Mouse (Mus musculus): Measurements from ENCODE around the gene Prox2. TPM values are rescaled to one million over a fixed set of nuclear protein-coding genes. Genes with fewer than 3 reads are reported as not detected.

Gene Prox2
- total RNA-seq, 2 experiments from 2014 or later, result 4.8 to 5.5 TPM

DNA sequence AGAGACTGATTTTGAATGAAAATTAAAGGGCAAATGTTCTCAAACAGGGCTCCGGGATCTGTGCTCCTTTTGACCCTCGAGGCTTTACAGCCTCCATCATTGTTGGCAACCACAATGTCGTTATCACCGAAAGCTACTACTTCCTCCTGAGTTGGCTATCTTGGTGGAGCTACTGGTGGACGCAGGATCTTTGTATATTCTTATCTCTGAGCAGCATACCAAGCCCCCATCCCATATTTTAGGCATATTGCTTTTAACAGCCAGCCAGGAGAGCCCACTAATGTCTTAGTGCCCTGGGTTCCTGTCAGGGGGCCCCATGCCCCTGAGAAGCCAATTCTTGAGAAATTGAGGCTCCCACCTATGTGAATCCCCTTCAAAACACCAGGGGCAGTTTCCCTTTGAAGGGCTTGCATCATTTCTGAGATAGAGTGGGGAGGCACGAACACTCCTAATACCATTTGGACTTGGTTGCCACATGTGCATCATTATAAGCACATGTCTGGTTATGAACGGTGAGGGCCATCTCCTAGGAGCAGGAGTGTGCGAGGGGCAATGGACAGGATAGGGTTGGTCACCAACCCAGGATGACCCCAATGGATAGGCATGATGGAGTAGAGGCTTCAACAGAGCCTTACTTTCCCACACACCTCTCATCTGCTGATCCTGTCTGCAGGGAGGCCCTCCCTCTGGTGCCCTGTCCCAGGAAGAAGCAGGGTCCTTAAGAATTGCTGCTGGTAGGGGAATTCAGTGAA, 23.7 kb upstream of the Prox2 start:
- DNase-seq (ENCODE audit: low spot score in 2 of 2), result no peak

DNA sequence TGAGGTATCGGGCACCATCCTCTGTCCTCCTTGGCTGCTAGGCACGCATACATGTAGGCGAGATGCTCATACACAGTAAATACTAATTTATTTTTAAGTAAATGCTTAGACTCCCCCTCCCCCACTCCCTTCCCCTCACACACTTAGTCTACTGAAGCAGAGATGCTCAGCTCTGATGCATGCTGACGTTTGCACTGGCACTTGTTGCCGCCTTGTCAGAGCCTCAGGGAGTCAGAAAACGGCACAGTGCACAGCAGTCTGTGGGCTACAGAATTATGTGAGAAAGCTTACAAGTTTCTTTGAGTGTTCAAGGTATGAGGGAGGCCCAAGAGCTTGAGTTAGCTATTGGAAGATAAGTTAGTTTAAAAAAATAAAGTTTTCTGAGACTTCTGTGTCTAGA, 20.8 kb upstream of the Prox2 start:
- DNase-seq (ENCODE audit: low spot score in 2 of 2), result no peak

DNA sequence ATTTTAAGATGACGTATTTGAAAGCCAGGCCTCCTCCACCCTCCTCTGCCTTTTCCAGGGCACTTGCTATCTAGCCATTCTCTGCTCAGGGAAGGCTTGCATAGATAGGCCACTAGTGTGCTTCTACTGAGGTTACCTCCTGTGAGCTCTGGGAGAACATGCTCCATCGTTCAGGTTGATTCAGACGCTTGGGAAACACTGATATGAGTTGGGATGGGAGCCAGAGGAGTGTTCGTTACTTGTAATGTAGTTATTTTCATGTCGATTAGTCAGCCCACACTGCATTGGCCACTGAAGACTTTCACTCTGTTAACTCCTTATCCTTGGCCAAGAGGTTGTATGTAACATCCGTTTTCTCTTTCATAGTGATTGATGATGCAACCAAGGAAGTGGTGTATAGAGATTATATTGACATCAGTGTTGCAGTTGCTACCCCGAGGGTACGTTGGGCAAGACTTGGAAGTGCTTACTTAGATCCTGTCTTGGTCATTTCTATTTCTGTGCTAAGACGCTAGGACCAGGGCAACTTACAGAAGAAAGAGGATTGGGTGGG, 18.9 kb upstream of the Prox2 start:
- DNase-seq (ENCODE audit: low spot score in 2 of 2), result no peak

DNA sequence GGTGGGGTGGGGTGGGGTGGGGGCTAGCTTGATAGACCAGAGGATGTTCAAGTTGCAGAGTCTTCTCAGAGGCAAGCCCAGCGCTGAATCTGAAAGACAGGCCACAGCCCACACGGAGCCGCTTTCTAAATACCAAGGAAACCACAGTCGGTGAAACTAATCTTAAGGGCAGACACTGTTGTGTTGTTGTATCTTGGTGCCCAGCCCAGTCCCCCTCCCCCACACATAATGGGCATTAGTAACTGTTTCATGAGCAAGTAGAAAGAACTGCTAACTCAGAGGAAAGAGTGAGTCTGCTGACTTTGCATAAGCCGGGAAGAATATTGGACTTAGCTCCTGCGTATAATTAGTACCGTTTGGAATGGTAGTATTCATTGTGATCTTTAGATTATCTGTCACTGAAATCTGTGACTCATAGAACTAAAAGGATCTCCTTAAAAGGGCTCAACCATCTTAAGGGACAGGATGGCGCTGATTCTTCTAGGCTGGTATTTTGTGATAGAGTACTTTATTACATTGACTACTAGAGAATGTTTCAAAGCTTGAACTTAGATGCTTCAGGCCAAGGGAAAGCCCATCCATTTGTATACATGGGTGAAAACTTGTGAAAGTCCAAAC, 16.5 kb upstream of the Prox2 start:
- no peak for DNase-seq (ENCODE audit: low spot score in 2 of 2)

DNA sequence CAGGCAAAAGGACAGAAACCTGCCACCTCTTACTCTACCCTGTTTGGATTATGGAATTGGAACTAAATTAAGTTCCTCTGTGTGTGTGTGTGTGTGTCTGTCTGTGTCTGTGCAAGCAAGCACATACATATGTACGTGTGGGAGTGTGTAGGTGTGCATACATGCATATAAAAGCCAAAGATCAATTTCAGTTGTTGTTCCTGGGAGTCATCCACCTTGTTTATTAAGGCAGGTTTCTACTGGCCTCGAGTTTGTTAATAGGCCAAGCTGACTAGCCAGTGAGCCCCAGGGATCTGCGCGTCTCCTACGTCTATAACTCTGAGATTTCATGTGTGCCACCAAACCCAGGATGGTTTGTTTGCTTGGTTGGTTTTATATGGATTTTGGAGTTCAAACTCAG, 14.2 kb upstream of the Prox2 start:
- DNase-seq (ENCODE audit: low spot score in 2 of 2), result no peak

DNA sequence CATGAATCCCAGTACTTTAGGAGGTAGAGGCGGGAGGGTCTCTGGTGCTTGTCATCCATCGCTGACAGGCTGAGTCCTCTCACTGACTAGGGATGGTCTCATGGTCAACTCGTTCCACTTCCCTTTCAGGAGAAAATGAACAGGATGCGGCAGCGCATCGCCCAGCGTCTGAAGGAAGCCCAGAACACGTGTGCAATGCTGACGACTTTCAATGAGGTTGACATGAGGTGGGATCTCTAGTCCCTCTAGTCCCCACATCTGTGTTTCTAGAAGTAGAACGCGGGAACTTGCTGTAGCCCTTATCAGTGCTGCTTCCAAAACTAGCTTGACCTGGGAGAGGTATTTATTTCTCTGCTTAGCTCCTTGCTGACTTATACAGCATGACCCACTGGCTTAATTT, 13.1 kb upstream of the Prox2 start:
- DNase-seq (ENCODE audit: low spot score in 2 of 2), result no peak

DNA sequence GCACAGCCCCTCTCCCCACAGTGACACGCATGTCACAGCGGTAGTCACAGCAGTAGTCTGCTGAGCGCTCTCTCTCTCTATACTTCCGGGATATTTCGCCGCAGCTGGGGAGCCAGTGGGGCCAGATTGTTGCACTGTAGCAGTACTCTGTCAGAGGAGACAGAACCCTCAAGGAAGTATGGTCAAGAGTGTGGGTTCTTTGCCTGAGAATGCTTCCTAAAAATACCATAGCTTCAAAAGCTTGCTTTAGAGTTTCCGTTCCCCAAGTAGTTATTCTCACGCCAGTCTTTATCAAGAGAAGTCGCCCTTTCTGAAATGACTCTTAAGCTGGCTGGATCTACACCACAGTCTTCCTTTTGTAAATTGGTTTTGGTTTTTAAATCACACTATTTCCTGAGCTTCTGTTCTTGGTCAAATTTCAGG, 12.6 kb upstream of the Prox2 start:
- DNase-seq (ENCODE audit: low spot score in 2 of 2), result no peak

DNA sequence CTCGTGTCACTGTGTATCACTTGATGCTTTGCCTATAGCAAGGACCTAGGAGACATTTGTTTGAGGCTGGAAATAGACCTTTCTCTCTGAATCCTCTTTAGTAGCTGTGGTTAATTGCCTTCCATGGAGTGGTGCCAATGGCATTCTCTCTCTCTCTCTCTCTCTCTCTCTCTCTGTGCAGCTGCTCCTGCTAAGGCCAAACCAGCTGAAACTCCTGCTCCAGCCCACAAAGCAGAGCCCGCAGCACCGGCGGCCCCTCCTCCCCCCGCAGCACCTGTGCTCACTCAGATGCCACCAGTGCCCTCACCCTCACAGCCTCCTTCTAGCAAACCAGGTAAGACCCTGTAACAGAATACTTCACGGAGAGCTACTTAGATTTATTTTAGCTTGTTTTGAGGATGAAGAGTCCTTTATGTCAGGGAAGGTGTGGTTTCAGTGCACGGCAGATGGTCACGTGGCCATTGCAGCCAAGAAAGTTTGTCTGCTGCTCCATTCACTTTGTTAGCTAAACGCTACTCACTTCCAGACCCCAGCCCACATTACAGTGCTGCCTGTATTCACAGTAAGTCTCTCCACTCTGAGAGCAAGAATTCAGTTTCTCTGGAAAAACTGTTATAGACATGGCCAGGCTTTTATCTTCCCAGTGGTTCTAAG, 11.4 kb upstream of the Prox2 start:
- no peak for DNase-seq (ENCODE audit: low spot score in 2 of 2)

DNA sequence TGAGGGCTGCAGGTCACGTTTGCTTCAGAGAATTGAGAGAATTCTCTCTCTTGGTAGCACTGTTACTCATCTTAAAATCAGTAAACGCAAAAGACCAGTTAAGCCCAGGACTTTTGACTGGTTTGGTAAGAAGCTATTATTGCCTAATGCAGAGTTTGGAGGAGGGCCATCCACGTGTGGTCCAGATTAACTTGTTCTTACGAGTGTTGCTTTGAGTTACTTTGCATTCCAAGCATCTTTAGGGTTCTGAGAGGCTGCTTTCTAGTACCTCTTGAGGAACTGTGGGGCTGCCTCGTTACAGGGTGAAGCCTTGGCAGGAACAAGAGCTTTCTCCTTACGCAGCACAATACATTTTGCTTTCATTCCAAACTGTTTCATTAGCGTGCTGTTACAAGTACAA, 5.1 kb upstream of the Prox2 start:
- DNase-seq (ENCODE audit: low spot score in 2 of 2), result no peak

DNA sequence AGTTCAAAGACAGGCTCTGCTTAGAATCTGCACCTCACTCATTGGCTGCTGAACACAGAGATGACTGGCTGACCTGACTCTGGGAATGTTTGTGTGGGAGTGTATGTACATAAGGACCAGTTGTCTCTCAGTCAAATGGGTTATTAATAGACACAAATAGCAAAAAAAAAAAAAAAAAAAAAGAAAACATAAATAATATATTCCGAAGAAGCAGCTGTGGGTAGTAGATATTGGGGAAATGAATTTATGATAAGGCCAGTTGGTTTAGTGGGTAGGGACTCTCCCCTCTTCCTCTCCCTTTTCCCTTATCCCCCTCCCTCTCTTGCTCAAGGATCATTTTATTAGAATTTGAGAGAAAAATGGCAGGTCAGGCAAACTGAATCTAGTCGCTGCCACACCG, 3.4 kb upstream of the Prox2 start:
- DNase-seq (ENCODE audit: low spot score in 2 of 2), result no peak

DNA sequence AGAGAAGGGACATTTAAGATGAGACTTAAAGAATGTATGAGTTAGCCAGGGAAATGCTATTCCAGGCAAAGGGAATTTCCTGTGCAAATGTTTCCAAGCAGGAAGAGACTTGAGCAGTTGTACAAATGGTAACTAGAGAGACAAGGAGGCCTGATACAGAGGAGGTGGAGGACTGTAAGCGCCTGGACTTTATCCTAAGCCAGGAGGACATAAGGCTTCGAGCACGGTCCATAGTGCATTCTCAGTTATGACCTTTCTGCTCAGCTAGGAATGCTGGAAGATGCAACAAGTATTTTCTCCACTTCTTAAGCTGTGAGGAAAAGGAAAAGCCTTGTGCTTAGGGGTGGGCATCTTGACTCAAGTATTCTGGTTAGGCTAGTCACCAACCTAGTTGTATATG, 2.8 kb upstream of the Prox2 start:
- DNase-seq (ENCODE audit: low spot score in 2 of 2), result no peak

DNA sequence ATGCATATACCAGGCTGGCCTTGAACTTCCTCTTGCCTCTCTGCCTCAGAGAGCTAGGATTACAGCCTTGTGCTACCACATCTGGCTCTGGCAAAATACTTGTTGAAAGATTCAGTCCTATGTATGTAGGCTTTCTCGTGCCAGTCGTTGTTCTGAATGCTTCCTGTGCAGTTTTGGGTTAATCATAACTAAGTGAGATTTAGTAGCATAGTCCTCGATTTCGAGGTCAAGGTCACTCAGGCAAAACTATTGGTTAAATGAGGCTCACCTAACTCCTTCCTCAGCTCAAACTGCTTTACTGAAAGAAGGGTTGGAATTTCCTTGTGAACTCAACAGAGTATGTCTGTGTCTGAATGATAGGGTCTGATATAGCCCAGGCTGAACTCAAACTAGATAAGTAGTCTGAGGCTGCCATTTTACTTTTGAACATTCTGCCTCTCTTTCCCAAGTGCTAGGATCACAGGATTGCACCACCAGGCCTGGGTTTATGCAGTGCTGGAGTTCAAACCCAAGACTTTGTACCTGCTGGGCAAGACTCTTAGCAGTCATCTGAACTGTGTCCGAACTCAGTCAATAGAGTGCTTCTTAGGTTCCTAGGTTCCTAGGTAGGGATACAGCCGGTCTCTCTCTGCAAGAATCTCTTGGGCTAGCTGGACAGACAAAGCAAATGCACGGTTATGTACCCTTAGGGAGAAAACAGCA, 2.1 kb upstream of the Prox2 start:
- no peak for DNase-seq (ENCODE audit: low spot score in 2 of 2)

DNA sequence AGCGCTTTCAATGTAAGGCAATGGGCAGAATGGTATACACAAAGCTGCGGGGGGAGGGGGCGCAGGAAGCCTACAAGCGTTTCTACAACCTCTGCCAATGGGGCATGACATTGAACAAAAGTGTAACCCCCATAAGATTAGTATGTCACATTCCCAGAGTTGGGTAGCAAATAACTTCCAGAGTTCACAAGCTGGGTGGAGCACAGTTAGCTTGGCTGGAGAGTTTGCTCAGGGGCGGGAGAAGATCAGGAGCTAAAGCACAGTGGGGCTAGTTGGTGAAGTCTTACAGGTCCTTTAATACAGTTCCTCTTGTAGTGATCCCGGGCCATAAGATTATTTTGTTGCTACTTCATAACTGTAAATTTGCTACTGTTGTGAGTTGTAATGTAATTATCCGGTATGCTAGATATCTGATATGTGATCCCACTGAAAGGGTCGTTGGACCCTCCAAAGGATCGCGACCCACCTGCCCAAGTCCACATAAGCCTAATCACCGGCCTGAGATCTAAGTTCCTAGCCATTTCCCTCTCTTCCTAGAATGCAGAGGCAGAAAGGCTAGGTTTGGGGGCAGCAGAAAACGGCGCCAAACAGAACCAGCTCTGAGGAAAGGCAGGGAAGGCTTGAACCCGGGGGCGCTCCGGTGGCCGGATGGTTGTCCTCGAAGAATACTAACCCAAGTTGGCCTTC, 405 bp downstream of the Prox2 start:
- DNase-seq (ENCODE audit: low spot score in 2 of 2), result no peak

DNA sequence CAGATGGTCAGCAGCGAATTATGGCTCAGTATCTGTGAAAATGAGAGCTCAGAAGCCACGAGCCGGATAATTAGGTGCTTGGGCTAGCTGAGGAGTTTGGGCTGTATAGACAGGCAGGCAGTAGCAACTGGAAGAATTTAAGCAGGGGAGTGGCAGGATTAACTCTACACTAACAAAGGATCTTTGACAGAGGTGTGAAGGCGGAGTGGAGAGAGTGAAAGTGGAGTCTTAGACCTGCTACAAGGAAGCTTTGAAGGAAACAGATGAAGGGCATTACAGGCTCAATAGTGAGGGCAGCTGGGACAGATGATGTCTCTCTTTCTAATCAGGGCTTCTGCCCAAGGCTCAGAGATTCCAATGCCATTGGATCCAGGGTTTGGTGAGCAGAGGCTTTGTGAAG, 1.1 kb downstream of the Prox2 start:
- no peak for DNase-seq (ENCODE audit: low spot score in 2 of 2)

DNA sequence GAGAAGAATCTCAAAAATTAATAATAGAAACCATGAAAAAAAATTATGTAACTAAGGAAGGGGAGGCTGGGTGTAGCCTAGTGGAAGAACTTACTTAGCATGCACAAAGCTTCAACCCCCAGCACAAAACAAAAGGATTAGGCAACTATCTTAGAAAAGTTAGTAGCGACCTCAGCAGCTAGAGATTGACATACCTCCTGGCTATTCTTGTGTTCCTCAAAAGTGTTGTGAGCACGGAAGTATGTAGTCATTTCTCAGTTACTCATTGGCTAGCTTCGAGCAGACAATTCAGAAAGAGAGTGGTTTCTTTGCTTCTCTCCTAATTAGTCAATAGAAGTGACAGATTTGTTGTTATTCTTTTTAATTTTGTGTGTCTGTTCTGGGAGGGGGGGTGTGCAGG, 1.9 kb downstream of the Prox2 start:
- DNase-seq (ENCODE audit: low spot score in 2 of 2), result no peak

DNA sequence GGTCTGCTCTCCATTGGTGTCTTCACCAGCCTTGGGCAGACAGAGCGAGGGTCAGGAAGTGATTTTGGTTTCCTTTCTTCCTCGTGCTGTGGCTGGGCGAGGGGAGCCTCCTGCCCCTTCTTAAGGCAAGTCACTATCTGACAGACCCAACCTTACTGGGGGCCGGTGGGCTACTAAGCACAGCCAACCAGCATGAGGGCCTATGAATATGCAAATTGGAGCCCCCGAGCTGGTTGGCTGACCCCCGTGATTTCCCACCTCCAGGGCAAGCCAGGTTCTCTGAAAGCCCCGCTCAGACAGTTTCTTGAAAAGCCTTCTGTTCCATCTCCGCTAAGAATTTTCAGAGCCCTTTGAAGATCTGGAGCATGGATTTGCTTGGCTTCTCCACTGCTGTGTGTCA, 4.3 kb downstream of the Prox2 start:
- no peak for DNase-seq (ENCODE audit: low spot score in 2 of 2)

DNA sequence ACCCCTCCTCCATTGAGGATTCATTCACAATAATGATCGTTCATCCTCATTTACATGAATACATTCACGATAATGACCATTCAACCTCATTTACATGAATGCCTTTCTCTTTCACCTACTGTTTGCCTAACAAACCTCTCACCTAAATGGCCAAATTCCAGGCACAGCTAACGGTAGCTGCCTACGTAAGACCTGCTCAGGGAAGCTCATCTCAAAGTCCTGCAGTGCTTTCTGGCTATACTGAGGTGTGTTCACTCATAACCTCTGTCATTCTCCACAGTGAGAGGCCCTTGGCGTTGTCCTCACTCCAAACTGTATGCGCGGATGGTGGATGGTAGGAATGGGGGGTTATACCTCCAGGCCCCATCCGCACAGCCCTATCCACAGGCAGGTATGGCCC, 5.8 kb downstream of the Prox2 start:
- no peak for DNase-seq (ENCODE audit: low spot score in 2 of 2)

DNA sequence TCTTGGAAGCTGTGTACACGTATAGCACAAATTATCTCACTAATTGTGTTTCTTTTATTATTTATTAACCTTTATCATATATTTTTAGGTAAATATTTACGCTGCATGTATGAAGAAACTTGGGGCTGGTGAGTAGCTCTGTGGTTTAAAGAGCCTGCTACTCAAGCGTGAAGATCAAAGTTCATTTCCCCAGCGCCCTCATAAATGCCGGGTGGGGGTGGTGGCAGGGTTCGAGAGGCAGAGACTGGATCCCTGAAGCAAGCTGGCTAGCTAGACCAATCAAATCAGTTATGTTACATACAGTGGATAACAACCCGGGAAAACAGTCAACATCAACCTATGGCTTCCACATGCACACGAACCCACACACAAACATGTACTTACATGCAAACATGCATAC, 7.5 kb downstream of the Prox2 start:
- DNase-seq (ENCODE audit: low spot score in 2 of 2), result no peak

DNA sequence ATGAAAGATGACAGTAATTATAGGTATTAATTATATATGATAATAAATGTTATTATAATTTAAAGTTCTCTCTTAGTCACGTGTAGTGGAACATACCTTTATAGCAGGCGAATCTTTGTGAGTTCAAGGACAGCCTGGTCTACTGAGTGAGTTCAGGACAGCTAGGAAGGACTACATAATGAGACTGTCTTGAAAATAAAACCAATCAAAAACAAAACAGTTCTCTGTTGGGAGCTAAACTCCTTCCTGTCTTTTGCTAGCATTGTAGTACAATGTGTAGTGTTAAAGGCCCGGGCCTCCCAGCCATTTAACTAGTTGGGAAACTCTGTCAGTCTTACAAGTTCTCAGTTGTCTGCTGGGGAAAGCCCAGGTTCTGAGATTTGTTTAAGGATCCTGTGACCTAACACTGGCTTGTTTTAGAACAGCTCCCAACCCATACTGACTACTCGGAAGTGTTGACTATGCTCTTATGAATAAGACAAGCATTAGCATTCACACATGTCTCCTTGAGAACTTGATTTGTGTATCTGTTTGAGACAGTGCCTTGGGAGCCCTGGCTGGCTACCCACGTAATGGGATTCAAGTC, 8.9 kb downstream of the Prox2 start:
- no peak for DNase-seq (ENCODE audit: low spot score in 2 of 2)

DNA sequence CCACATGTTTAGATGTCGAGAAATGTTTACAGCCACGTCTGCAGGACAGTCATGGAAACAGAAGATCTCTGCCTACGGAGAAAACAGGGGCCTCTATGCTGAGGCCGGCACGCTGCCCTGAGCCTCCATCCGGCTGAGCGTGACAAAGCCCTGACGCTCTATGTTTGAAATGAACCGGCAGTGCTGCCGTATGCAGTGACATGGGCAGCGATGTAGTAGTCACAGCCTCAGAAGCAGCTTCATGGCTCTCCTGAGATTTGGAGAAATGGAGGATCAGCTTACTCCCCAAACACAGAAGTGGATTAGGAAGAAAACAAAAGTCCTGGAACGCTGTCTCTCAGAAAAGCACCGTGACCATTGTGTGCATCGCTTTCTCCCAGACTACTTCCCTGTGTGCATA, 9.6 kb downstream of the Prox2 start:
- DNase-seq (ENCODE audit: low spot score in 2 of 2), result no peak

DNA sequence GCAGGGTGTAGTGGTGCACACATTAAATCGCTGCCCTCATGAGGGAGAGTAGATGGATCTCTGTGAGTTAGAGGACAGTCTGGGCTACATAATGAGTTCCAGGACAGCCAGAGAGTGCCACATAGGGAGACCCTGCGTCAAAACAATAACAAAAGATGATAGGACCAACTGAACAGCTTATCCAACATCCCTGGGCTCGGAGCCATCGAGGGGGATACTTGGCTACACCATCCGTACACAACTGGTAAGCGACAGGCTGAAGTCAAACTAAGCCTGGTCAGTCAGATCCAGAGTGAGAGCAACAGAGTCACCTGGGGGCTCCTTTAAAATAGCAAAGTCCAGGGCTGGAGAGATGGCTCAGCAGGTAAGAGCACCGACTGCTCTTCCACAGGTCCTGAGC, 14.7 kb downstream of the Prox2 start:
- DNase-seq (ENCODE audit: low spot score in 2 of 2), result no peak

All from adrenal gland, postnatal 4 days (tissue).